Mouse (Mus musculus): Measurements from ENCODE around the gene Tbce. TPM values are rescaled to one million over a fixed set of nuclear protein-coding genes. Genes with fewer than 3 reads are reported as not detected.

Gene Tbce
- polyA plus RNA-seq, 1 experiment from 2014 or later: 65.5 TPM

DNA sequence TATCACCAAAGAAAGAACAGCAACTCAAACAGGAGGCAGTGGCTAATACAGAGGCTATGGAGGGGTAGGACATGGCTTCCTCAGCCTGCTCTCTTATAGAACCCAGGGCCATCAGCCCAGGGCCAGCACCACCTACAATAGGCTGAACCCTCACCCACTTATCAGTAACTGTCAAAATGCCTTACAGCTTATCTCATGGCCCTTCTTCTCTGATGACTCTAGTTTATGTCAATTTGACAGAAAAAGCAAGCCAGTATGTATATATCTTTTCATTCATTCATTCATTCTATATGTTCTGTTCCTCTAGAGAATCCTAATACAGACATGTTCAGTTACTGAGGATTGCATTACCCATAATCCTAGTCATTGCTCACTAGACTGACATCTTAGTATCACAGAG, 21.2 kb downstream of the Tbce start:
- DNase-seq (ENCODE audit: low spot score, missing footprints): no peak
- H3K9ac ChIP-seq (ENCODE audit: low read length): no peak overlapping the region
- ATAC-seq (ENCODE audit: low FRiP score): no peak
- no peak overlapping the region for H3K27ac ChIP-seq (ENCODE audit: low read depth, low read length)
- no peaks in the 10 kb centered on the region for H3K9me3 ChIP-seq (ENCODE audit: control insufficient read depth, low read length)
- no peaks in the 10 kb centered on the region for H3K4me1 ChIP-seq (ENCODE audit: control insufficient read depth, insufficient read depth, low read length)
- H3K4me3 ChIP-seq (ENCODE audit: low read depth, low read length): no peak overlapping the region
- H3K4me2 ChIP-seq: no peak overlapping the region
- H3K36me3 ChIP-seq (ENCODE audit: control insufficient read depth, insufficient read depth, low read length): peaks cover 2% of the 10 kb centered on the region; the same call in 1 of the 2 replicates
- no peaks in the 10 kb centered on the region for H3K27me3 ChIP-seq (ENCODE audit: control insufficient read depth, insufficient read depth, low read length)

DNA sequence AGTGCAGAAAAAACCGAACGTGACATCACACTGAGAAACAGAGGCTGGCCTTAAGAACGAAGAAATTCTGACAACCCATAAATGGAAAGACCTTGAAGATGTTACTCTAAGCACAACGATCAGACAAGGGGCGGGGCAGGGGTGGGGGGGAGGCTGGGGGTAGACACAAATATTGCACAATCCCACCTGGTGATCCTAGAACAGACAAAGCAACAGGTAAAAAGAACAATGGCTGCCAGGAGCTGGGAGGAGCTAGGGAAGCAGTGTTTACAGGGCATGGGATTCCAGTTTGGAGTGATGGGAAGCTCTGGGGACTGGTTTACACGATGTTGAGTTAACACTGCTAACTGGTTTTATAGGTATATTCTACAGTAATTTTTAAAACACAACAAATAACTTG, 23.8 kb downstream of the Tbce start:
- no peaks in the 10 kb centered on the region for H3K9me3 ChIP-seq (ENCODE audit: control insufficient read depth, low read length)
- no peak overlapping the region for H3K4me3 ChIP-seq (ENCODE audit: low read depth, low read length)
- no peaks in the 10 kb centered on the region for H3K27me3 ChIP-seq (ENCODE audit: control insufficient read depth, insufficient read depth, low read length)
- no peak overlapping the region for H3K9ac ChIP-seq (ENCODE audit: low read length)
- no peak for DNase-seq (ENCODE audit: low spot score, missing footprints)
- no peak overlapping the region for H3K27ac ChIP-seq (ENCODE audit: low read depth, low read length)
- ATAC-seq (ENCODE audit: low FRiP score): no peak
- no peak overlapping the region for H3K4me2 ChIP-seq
- 92% methylated on average over 6 of the region's 6 CpGs for WGBS
- peaks cover 2% of the 10 kb centered on the region for H3K36me3 ChIP-seq (ENCODE audit: control insufficient read depth, insufficient read depth, low read length)
- H3K4me1 ChIP-seq (ENCODE audit: control insufficient read depth, insufficient read depth, low read length): no peaks in the 10 kb centered on the region

DNA sequence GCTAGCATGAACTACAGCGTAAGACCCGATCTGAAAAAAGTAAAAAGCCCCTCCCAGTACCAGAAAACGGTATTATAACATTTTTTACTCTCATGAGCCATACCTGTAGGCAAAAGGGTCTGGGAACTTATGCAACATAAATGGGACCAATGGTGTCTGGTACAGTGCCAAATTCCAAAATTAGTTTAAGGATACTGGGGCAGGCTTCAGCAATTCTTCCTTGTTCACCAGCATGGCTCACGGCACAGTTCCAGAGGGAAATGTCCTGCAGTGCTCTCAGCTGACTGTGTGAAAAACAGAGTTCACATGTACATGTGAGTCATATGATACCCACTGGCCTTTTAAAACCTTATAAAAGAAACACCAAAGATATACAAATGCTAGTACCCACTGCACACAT, 24.9 kb downstream of the Tbce start:
- ATAC-seq (ENCODE audit: low FRiP score): no peak
- H3K4me1 ChIP-seq (ENCODE audit: control insufficient read depth, insufficient read depth, low read length): no peaks in the 10 kb centered on the region
- no peak for DNase-seq (ENCODE audit: low spot score, missing footprints)
- H3K9me3 ChIP-seq (ENCODE audit: control insufficient read depth, low read length): no peaks in the 10 kb centered on the region
- no peak overlapping the region for H3K4me2 ChIP-seq
- H3K4me3 ChIP-seq (ENCODE audit: low read depth, low read length): no peak overlapping the region
- 93% methylated on average over 4 of the region's 4 CpGs for WGBS
- no peak overlapping the region for H3K27ac ChIP-seq (ENCODE audit: low read depth, low read length)
- no peaks in the 10 kb centered on the region for H3K27me3 ChIP-seq (ENCODE audit: control insufficient read depth, insufficient read depth, low read length)
- H3K36me3 ChIP-seq (ENCODE audit: control insufficient read depth, insufficient read depth, low read length): peaks cover 2% of the 10 kb centered on the region
- no peak overlapping the region for H3K9ac ChIP-seq (ENCODE audit: low read length)

DNA sequence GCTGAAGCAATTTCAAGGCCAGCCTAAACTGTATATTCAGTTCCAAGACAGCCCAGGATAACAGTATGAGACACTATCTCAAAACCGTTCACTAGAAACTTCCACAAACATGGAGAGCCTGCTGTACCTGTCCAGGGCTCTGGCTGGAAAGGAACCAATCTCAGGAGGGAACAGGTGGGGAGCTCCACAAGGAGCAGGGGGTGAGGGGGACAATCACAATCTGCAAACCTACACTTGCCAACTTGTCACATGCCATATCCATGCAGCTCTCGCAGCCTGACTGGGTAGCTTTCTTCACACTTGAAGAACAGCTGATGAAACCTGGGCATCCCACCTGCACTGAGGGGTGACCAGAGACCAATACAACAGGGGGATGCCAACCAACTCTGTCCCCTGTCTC, 25.4 kb downstream of the Tbce start:
- no peak overlapping the region for H3K4me2 ChIP-seq
- H3K27ac ChIP-seq (ENCODE audit: low read depth, low read length): no peak overlapping the region
- H3K36me3 ChIP-seq (ENCODE audit: control insufficient read depth, insufficient read depth, low read length): no peaks in the 10 kb centered on the region; the same call in none of the 2 replicates
- H3K4me1 ChIP-seq (ENCODE audit: control insufficient read depth, insufficient read depth, low read length): no peaks in the 10 kb centered on the region
- ATAC-seq (ENCODE audit: low FRiP score) (no peak), DNase-seq (ENCODE audit: low spot score, missing footprints) (no peak)
- H3K9ac ChIP-seq (ENCODE audit: low read length): no peak overlapping the region
- no peak overlapping the region for H3K4me3 ChIP-seq (ENCODE audit: low read depth, low read length)
- 100% methylated on average over 2 of the region's 2 CpGs for WGBS
- no peaks in the 10 kb centered on the region for H3K27me3 ChIP-seq (ENCODE audit: control insufficient read depth, insufficient read depth, low read length)
- H3K9me3 ChIP-seq (ENCODE audit: control insufficient read depth, low read length): no peaks in the 10 kb centered on the region

DNA sequence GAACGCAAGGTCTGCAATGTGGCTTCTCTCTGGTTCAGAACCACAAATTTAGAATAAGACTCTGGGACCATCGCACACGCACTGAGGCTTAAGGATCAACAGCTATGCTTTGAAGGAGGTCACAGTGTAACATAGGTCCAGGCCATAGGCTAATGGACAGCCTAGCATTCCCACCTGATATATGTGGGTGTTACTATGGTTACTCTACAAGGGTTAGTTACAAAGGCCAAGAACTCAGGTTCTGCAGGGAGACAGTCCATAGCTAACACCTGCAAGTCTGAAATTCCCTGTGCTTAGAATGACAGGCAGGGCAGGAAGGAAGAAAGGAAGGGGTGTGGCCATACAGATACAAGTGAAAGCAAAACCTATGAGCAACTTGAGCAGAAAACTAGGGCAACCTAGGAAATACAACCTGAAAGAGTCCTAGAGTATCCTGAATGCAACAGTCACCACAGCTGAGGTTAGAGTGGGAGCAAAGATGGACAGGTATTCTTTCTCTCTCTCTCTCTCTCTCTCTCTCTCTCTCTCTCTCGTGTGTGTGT, 27.9 kb downstream of the Tbce start:
- H3K4me1 ChIP-seq (ENCODE audit: control insufficient read depth, insufficient read depth, low read length): no peaks in the 10 kb centered on the region
- no peak overlapping the region for H3K4me3 ChIP-seq (ENCODE audit: low read depth, low read length)
- no peak overlapping the region for H3K9ac ChIP-seq (ENCODE audit: low read length)
- H3K36me3 ChIP-seq (ENCODE audit: control insufficient read depth, insufficient read depth, low read length): no peaks in the 10 kb centered on the region; the same call in none of the 2 replicates
- DNase-seq (ENCODE audit: low spot score, missing footprints): no peak
- no peak overlapping the region for H3K4me2 ChIP-seq
- 87% methylated on average over 4 of the region's 4 CpGs for WGBS
- no peak overlapping the region for H3K27ac ChIP-seq (ENCODE audit: low read depth, low read length)
- H3K9me3 ChIP-seq (ENCODE audit: control insufficient read depth, low read length): no peaks in the 10 kb centered on the region
- no peak for ATAC-seq (ENCODE audit: low FRiP score)
- no peaks in the 10 kb centered on the region for H3K27me3 ChIP-seq (ENCODE audit: control insufficient read depth, insufficient read depth, low read length)

DNA sequence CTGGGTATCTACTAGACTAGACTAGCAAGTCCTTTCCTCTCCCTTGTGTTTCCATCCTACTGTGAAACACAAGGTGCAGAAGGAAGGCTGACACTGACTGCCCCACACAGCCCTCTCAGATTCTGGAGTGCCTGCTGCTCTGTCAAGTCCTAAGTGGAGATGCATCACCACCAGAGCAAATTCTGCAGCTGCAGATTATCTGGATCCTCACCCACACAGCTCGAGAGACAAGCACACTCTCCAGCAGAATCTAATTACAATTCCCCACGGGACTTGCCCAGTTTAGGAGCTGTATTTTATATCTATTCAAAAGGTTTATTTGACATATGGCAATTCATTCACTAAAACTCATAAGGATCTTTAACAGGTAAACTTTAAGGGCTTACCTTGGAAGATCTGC, 33.4 kb downstream of the Tbce start:
- ATAC-seq (ENCODE audit: low FRiP score) (no peak), DNase-seq (ENCODE audit: low spot score, missing footprints) (no peak)
- no peak overlapping the region for H3K27ac ChIP-seq (ENCODE audit: low read depth, low read length)
- peaks cover 3% of the 10 kb centered on the region for H3K36me3 ChIP-seq (ENCODE audit: control insufficient read depth, insufficient read depth, low read length)
- no peaks in the 10 kb centered on the region for H3K4me1 ChIP-seq (ENCODE audit: control insufficient read depth, insufficient read depth, low read length)
- no peak overlapping the region for H3K4me2 ChIP-seq
- H3K9ac ChIP-seq (ENCODE audit: low read length): no peak overlapping the region
- 86% methylated on average over 2 of the region's 2 CpGs for WGBS
- no peak overlapping the region for H3K4me3 ChIP-seq (ENCODE audit: low read depth, low read length)
- H3K27me3 ChIP-seq (ENCODE audit: control insufficient read depth, insufficient read depth, low read length): no peaks in the 10 kb centered on the region
- H3K9me3 ChIP-seq (ENCODE audit: control insufficient read depth, low read length): no peaks in the 10 kb centered on the region

DNA sequence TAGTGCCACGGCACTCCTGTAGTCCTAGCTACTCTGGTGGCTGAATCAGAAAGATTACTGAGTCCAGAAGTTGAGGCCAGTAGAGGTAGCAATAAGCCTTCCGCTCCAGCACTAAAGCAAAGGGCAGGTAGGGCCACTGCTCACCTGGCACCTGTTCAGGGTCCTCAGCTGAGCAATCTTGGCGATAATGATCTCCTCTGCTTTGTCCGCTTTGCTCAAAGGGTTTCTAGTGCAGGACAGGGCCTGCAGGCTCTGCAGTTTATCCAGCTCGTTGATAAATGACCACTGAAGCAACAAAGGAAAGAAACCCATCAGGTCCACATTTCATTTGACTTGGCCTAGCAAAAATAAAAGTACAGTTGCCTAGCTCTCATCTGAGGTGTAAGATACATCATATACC, 34.4 kb downstream of the Tbce start:
- DNase-seq (ENCODE audit: low spot score, missing footprints): no peak
- no peak for ATAC-seq (ENCODE audit: low FRiP score)
- Histone ChIP-seq H3K9ac (ENCODE audit: low read length) (no peak overlapping the region), H3K27ac (ENCODE audit: low read depth, low read length) (no peak overlapping the region), H3K36me3 (ENCODE audit: control insufficient read depth, insufficient read depth, low read length) (peaks cover 3% of the 10 kb centered on the region), H3K27me3 (ENCODE audit: control insufficient read depth, insufficient read depth, low read length) (no peaks in the 10 kb centered on the region), H3K4me3 (ENCODE audit: low read depth, low read length) (no peak overlapping the region), H3K9me3 (ENCODE audit: control insufficient read depth, low read length) (no peaks in the 10 kb centered on the region), H3K4me1 (ENCODE audit: control insufficient read depth, insufficient read depth, low read length) (no peaks in the 10 kb centered on the region), H3K4me2 (no peak overlapping the region)
- 93% methylated on average over 5 of the region's 5 CpGs for WGBS

DNA sequence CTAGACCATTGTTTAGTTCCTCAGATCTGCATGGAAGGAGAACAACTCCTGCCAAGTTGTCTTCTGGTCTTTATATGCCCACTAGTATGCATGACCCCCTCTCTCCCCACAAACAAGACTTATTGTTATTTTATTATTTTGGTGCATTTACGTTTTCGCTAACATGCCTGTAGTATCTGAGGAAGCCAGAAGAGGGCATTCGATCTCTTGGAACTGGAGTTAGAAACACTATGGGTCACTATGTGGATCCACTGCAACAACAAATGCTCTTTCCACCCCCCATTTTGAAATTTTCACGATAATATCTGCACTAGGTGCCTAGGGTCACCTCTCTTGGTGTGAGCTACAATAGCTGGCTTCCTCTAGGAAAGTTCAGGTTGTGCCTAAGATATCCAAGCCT, 35.4 kb downstream of the Tbce start:
- WGBS: 85% methylated on average over 4 of the region's 4 CpGs
- no peak for DNase-seq (ENCODE audit: low spot score, missing footprints)

DNA sequence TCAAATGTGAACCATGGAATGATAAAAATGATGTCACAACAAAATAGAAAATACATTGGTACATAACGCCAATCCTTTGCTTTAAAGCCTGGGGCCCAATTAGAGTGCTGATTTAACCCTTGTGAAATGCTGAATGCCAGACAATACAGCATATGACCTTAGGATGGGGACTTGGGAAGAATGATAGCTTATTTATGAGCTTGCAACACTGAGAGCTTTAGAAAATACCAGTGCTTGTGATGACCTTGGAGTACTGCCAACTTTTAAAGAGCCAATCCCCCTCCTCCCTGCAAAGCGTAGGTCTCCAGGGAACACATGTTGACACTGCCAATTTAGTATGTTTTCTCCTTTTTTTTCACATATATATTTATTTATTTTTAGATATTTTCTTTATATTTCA, 36.7 kb downstream of the Tbce start:
- no peak for DNase-seq (ENCODE audit: low spot score, missing footprints)
- Histone ChIP-seq H3K4me2 (no peak overlapping the region), H3K9me3 (ENCODE audit: control insufficient read depth, low read length) (no peaks in the 10 kb centered on the region), H3K4me1 (ENCODE audit: control insufficient read depth, insufficient read depth, low read length) (no peaks in the 10 kb centered on the region), H3K27me3 (ENCODE audit: control insufficient read depth, insufficient read depth, low read length) (no peaks in the 10 kb centered on the region), H3K9ac (ENCODE audit: low read length) (no peak overlapping the region), H3K27ac (ENCODE audit: low read depth, low read length) (no peak overlapping the region), H3K4me3 (ENCODE audit: low read depth, low read length) (no peak overlapping the region), H3K36me3 (ENCODE audit: control insufficient read depth, insufficient read depth, low read length) (peaks cover 6% of the 10 kb centered on the region)
- 90% methylated on average over 2 of the region's 2 CpGs for WGBS
- no peak for ATAC-seq (ENCODE audit: low FRiP score)

More for the DNA sequence above, 35.4 kb downstream of the Tbce start:
- no peak overlapping the region for H3K4me3 ChIP-seq (ENCODE audit: low read depth, low read length)
- H3K4me2 ChIP-seq: no peak overlapping the region
- no peak for ATAC-seq (ENCODE audit: low FRiP score)
- H3K9me3 ChIP-seq (ENCODE audit: control insufficient read depth, low read length): no peaks in the 10 kb centered on the region
- H3K9ac ChIP-seq (ENCODE audit: low read length): no peak overlapping the region
- peaks cover 3% of the 10 kb centered on the region for H3K36me3 ChIP-seq (ENCODE audit: control insufficient read depth, insufficient read depth, low read length)
- no peak overlapping the region for H3K27ac ChIP-seq (ENCODE audit: low read depth, low read length)
- no peaks in the 10 kb centered on the region for H3K27me3 ChIP-seq (ENCODE audit: control insufficient read depth, insufficient read depth, low read length)
- no peaks in the 10 kb centered on the region for H3K4me1 ChIP-seq (ENCODE audit: control insufficient read depth, insufficient read depth, low read length)

DNA sequence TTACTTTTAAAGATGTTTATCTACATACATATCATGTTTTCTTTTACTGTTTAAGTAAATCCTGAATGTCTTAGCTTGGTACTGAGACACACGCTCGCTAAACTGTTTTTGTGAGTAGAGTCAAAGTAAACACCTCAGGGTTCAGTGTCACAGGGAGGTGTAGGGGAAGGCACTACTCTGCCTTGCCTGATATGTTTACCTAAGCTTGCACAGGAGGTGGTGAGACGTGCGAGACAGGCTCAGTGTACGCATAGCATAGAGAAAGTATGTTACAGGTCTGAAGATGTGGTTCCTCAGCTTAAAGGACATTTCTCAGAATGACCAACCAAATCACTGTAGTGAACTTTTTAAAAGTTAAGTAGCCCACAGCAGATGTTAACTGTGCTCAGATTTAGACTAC, 42.0 kb downstream of the Tbce start:
- no peak overlapping the region for H3K4me2 ChIP-seq
- peaks cover 11% of the 10 kb centered on the region for H3K36me3 ChIP-seq (ENCODE audit: control insufficient read depth, insufficient read depth, low read length)
- WGBS: 90% methylated on average over 5 of the region's 5 CpGs
- H3K4me3 ChIP-seq (ENCODE audit: low read depth, low read length): no peak overlapping the region
- no peaks in the 10 kb centered on the region for H3K9me3 ChIP-seq (ENCODE audit: control insufficient read depth, low read length)
- H3K27ac ChIP-seq (ENCODE audit: low read depth, low read length): no peak overlapping the region
- no peaks in the 10 kb centered on the region for H3K4me1 ChIP-seq (ENCODE audit: control insufficient read depth, insufficient read depth, low read length)
- ATAC-seq (ENCODE audit: low FRiP score) (no peak), DNase-seq (ENCODE audit: low spot score, missing footprints) (no peak)
- H3K9ac ChIP-seq (ENCODE audit: low read length): no peak overlapping the region
- H3K27me3 ChIP-seq (ENCODE audit: control insufficient read depth, insufficient read depth, low read length): no peaks in the 10 kb centered on the region

Measured in midbrain, embryonic 11.5 days (tissue).